Mouse (Mus musculus) cerebellum, adult 11 months (tissue): ENCODE measurements at regions not wholly inside any gene's neighbourhood (a gene's known extent, or its start where the extent isn't known, plus 50 kb on each side); places are given as distances from the start of the nearest gene placed in this dataset.

Experiments used
- DNase-seq: peaks from one replicate; pipeline ENCODE4 v3.0.0; 2022

- no peak for DNase-seq
Measured at GRCm38 (mm10) chr5:149338016-149338696, 73.4 kb upstream of the Medag start.

DNA sequence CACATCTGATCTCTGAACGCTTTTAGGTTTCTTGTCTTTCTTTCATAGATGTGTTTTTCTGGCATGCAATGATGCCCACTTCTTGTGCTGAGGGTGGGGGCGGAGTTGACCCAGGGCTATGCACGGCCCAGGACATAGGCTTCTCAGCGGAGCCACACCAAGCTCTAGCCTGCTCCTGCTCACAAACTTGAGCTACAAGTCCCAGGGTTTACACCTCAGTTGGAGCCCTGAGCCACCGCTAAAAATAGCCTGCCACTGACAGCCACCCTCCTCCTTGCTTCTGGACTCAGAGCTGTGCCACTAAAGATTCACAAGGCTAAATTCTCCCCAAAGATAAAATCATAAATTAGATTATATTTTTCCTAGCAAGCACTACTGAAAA, 72.9 kb upstream of the Medag start:
- no peak for DNase-seq

DNA sequence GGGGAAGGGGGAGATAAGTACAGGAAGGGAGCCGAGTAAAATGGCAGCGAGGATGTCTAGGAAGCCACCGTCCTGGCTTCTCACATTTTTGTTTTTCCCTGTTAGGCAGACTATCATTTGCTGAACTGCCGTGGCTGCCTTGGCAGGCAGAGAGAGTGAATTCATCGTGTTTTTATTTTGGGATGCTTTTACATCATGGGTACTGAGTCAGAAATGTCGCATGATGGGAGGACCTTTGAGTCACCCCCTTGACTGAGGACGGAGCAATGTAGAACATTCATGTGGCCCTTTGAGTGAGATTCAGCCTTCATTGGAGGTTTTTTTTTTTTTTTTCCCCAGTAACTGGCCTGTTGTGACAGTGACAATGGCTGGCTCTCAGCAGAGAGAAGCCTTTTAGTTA, 71.2 kb upstream of the Medag start:
- DNase-seq, result no peak

GRCm38 (mm10) chr5:149341461-149341860, 70.1 kb upstream of the Medag start:
- no peak for DNase-seq

DNA sequence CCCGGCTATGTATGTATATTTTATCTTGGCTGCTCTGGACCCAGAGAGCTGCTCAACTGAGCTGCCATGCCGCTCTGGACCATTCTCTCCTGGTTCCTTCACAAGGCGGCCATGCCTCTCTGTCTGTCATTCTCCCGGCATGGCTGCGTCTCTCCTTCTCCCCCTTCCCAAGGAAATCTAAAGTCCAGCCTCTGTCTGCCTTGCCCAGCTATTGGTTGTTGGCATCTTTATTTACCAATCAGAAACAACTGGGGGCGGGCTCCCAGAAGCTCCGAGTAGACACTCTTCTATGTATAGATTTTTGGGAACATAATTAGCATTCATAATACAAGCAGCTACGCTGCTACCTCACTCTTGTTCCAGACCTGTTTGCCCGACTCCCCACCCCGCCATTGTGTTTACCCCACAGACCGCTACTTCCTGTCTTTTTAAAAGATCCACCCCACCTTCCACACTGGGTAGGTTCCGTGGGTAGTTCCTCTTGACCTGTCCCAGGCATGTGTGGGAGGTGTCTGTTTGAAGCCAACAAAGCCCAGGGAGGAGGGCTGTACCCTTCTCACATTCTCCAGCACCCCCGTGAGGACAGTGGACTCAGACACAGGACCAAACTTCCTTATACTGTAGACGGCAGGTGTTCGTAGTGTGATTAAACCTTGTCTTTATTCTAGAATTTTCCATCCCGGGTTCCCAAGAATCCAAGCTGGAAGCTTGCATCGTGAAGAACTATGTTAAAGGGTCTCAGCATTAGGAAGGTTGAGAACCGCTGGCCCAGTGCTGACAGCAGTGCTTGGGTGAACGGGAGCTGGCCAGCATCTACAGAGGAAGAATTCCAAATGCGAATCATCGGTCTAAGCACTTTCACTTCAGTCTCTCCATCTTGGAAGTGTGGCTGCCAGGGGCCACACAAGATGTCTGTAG, 67.7 kb upstream of the Medag start:
- no peak for DNase-seq

DNA sequence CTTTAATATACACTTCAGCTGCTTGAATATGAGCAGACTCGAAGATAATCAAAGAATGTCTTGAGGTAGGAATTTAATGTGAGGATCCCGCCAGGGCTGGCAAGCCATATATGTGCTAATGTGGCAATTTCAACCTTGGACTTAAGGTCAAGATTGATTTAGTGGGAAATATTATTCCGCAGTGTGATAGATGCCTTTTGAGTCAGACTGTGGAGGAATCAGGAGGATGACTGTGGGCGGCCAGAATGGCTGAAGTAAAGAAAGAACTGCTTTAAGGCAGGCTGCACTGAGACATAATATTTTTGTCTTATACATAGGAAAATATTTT, 67.1 kb upstream of the Medag start:
- no peak for DNase-seq

- DNase-seq, result no peak
Measured at GRCm38 (mm10) chr5:149345161-149345560, 66.4 kb upstream of the Medag start.

- no peak for DNase-seq
Measured at GRCm38 (mm10) chr5:149349685-149350084, 61.9 kb upstream of the Medag start.

GRCm38 (mm10) chr5:149353039-149353655, 58.4 kb upstream of the Medag start:
- DNase-seq, result peak; percentile 61

- no peak for DNase-seq
Measured at GRCm38 (mm10) chr5:149354448-149355115, 57.0 kb upstream of the Medag start.

DNA sequence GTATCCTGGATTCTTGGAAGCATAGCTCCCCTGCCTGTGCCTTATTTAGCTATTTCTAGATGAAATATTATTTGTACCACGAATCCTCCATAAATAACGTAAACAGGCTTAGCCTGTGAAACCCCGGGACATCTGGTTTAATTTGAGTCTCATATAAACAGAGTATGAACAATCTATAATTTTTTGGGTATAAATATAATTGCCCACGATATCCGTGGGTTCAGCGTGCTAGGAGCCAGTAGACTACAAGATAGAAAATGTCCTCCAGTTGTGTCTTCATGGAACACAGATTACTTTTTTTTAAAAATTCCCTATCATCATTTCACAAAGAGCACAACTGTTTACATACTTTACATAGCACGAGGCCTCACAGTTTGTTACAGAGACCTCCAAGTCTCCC, 56.4 kb upstream of the Medag start:
- no peak for DNase-seq

GRCm38 (mm10) chr5:149356970-149357369, 54.6 kb upstream of the Medag start:
- DNase-seq, result no peak
